Mouse (Mus musculus) regulatory T cell (primary cell): ENCODE measurements at regions not wholly inside any gene's neighbourhood (a gene's known extent, or its start where the extent isn't known, plus 50 kb on each side); places are given as distances from the start of the nearest gene placed in this dataset.
"Not testable (repeated sequence)": the region's sequence is repeated elsewhere in the genome, so short reads cannot be mapped to it uniquely, and the experiment has no call there.

Source experiments
- in situ Hi-C: fragments of 300-600 bp; cut with MboI, MseI; formaldehyde crosslinking; loops from one replicate; pipeline ENCODE4 v1.15.1; 2025; ENCODE audit warnings: high pct_unique_total_duplicates

GRCm38 (mm10) chr14:45805950-45806349, 148.0 kb upstream of the Ddhd1 start:
- in situ Hi-C loops: no loop called here

GRCm38 (mm10) chr14:45806726-45807280, 148.9 kb upstream of the Ddhd1 start:
- in situ Hi-C loops: no loop called here

GRCm38 (mm10) chr14:45807767-45808166, 149.8 kb upstream of the Ddhd1 start:
- in situ Hi-C loops: no loop called here

GRCm38 (mm10) chr14:45809491-45809890, 151.5 kb upstream of the Ddhd1 start:
- in situ Hi-C loops: no loop called here

- in situ Hi-C loops: no loop called here
These were observed 152.2 kb upstream of the Ddhd1 start for GRCm38 (mm10) chr14:45810101-45810500.

GRCm38 (mm10) chr14:45810630-45811029, 152.7 kb upstream of the Ddhd1 start:
- in situ Hi-C loops: no loop called here

GRCm38 (mm10) chr14:45815598-45815997, 157.7 kb upstream of the Ddhd1 start:
- in situ Hi-C loops: no loop called here

- in situ Hi-C loops: not testable (repeated sequence)
These were observed 158.7 kb upstream of the Ddhd1 start for GRCm38 (mm10) chr14:45816611-45817010.

GRCm38 (mm10) chr14:45817756-45818155, 159.8 kb upstream of the Ddhd1 start:
- in situ Hi-C loops: no loop called here

GRCm38 (mm10) chr14:45824601-45825000, 166.7 kb upstream of the Ddhd1 start:
- in situ Hi-C loops: no loop called here

- in situ Hi-C loops: no loop called here
These were observed 168.1 kb upstream of the Ddhd1 start for GRCm38 (mm10) chr14:45826023-45826422.

GRCm38 (mm10) chr14:45827096-45827495, 169.2 kb upstream of the Ddhd1 start:
- in situ Hi-C loops: no loop called here

GRCm38 (mm10) chr14:45830457-45830856, 172.5 kb upstream of the Ddhd1 start:
- in situ Hi-C loops: no loop called here

GRCm38 (mm10) chr14:45837039-45837438, 179.1 kb upstream of the Ddhd1 start:
- in situ Hi-C loops: no loop called here

- in situ Hi-C loops: no loop called here
These were observed 185.9 kb upstream of the Ddhd1 start for GRCm38 (mm10) chr14:45843829-45844228.

- in situ Hi-C loops: no loop called here
These were observed 192.6 kb upstream of the Ddhd1 start for GRCm38 (mm10) chr14:45850588-45850987.

GRCm38 (mm10) chr14:45878428-45878827, 220.5 kb upstream of the Ddhd1 start:
- in situ Hi-C loops: loop anchor here (25.0 kb wide), 1 partner anchor 834 kb away; no protein-coding TSS in a partner anchor

GRCm38 (mm10) chr14:45920783-45921182, 262.8 kb upstream of the Ddhd1 start:
- in situ Hi-C loops: no loop called here

- in situ Hi-C loops: no loop called here
These were observed 285.6 kb upstream of the Ddhd1 start for GRCm38 (mm10) chr14:45943581-45943980.

GRCm38 (mm10) chr14:45944101-45944500, 286.2 kb upstream of the Ddhd1 start:
- in situ Hi-C loops: no loop called here

- in situ Hi-C loops: no loop called here
These were observed 286.6 kb upstream of the Ddhd1 start for GRCm38 (mm10) chr14:45944506-45944905.

GRCm38 (mm10) chr14:45956624-45957023, 298.7 kb upstream of the Ddhd1 start:
- in situ Hi-C loops: no loop called here

- in situ Hi-C loops: no loop called here
These were observed 304.5 kb upstream of the Ddhd1 start for GRCm38 (mm10) chr14:45962474-45962873.

GRCm38 (mm10) chr14:45964043-45964442, 306.1 kb upstream of the Ddhd1 start:
- in situ Hi-C loops: no loop called here
